Mouse (Mus musculus) left cerebral cortex, adult 6 months (tissue): ENCODE results near the gene Wasl. TPM values are rescaled to one million over a fixed set of nuclear protein-coding genes. Genes with fewer than 3 reads are reported as not detected.

ENCODE experiments used
- long read RNA-seq, 2 experiments: library from polyadenylated mRNA; unstranded; transcript quantifications; one replicate each; pipeline ENCODE4 v2.0.0; 2019 to 2020
- polyA plus RNA-seq: library from polyadenylated mRNA; unstranded; fragments of <200 nt; fragmentation: Nextera tagmentation; gene quantifications from 2 replicates; pipeline ENCODE4 v1.2.3, GENCODE M21; 2021

Gene Wasl
- polyA plus RNA-seq, result 131 and 165 TPM in 2 replicates
- long read RNA-seq, experiment 1, full-length matches to known transcripts, result 22 of 56 reads
- long read RNA-seq, experiment 1, partial matches to known transcripts, result 25 of 56 reads
- long read RNA-seq, experiment 1, other reads (novel, unspliced or antisense), result 9 of 56 reads
- long read RNA-seq, experiment 2, partial matches to known transcripts, result 158 of 180 reads
- long read RNA-seq, experiment 2, other reads (novel, unspliced or antisense), result 22 of 180 reads

DNA sequence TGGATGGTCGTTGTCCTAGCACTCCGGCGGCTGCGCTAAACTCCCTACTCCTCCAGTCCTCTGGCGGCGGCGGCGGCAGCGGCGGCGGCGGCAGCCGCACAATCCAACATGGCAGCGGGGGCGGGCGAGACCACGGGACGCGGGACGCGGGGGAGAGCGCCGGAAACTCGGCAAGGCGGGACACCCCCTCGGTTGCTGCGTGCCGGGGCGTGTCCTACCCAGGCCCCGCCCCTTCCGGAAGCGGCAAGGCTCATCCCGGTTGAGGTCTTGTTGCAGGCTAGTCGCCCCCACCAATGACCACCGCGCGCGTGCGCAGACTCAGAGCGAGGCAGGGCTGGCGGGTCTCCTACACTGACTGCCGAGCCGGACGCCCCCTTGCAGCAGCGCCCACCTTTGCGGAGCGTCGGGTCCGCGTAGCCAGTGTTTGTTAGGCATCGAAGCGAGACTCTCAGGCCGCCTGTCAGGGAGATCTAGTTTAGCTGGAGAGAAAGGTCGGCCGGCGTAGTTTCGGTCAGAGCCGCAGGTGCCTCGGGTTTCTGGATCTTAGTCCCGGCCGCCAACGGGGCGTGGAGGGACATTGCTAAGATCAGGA, at the start of gene Wasl:
Wasl (minus strand) TSS at position 143 of the 592 bp plus-strand sequence.

DNA sequence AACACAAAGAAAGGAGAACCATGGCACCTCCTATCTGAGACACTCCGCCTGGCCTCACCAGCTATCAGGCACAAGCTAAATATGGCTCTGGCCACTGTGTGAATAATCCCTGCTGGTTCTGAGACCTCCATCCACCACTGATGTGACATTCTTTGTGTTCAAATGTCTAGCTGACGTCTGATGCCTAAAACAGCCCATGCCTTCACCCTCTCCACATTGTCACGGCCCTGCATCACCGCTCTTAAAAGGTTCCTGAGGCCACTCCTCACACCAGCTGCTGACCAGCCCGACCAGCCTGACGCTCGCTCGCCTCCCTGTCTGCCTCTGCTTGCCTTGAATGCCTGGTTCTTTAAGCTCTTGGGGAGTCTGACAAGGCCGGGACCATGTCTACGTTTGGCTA, 67.3 kb downstream of the Wasl start, which contains the start of gene Lmod2:
Lmod2 (plus strand) TSS at position 263 of the 400 bp plus-strand sequence.

Other genes starting within 250 kb of the Wasl start
- 0.64 and 0.78 TPM in 2 replicates for gene Iqub, start 149.9 kb downstream of the Wasl start, polyA plus RNA-seq
- 1,295 and 1,592 TPM in 2 replicates for gene Ndufa5, start 137.0 kb downstream of the Wasl start, polyA plus RNA-seq
- gene Asb15, start 136.9 kb downstream of the Wasl start, polyA plus RNA-seq, result not detected in 2 replicates
- not detected in 2 replicates for gene Lmod2, start 67.2 kb downstream of the Wasl start, polyA plus RNA-seq
- gene Hyal6, start 68.2 kb upstream of the Wasl start, polyA plus RNA-seq, result not detected in 2 replicates
- not detected in 2 replicates for gene Hyal4, start 83.3 kb upstream of the Wasl start, polyA plus RNA-seq
- gene Spam1, start 126.2 kb upstream of the Wasl start, polyA plus RNA-seq, result not detected in 2 replicates
- gene Hyal5, start 193.0 kb upstream of the Wasl start, polyA plus RNA-seq, result not detected in 2 replicates